Mouse (Mus musculus): ENCODE data around the gene Stat3. TPM values are rescaled to one million over a fixed set of nuclear protein-coding genes. Genes with fewer than 3 reads are reported as not detected.

The Stat3 gene
- polyA plus RNA-seq, 1 experiment: 57.2 TPM

GRCm38 (mm10) chr11:100891256-100892123 is 47.9 kb downstream of the Stat3 start:
- Histone ChIP-seq H3K4me3 (ENCODE audit: insufficient read depth, low read depth, low read length) (no peak overlapping the region), H3K4me1 (ENCODE audit: control insufficient read depth, insufficient read depth, low read length) (no peaks in the 10 kb centered on the region; the same call in 1 of the 2 replicates), H3K27me3 (replicated peaks; ENCODE audit: control insufficient read depth, insufficient read depth, low read length) (no peaks in the 10 kb centered on the region), H3K27ac (ENCODE audit: insufficient read depth, low read depth, low read length) (no peak overlapping the region), H3K36me3 (ENCODE audit: control insufficient read depth, insufficient read depth, low read length) (no peaks in the 10 kb centered on the region; the same call in 1 of the 2 replicates)
- 76% methylated on average over 15 of the region's 15 CpGs for WGBS
- no peak for DNase-seq
- no peak for TF ChIP-seq POLR2A (IDR thresholded peaks at IDR 0.05; ENCODE audit: low read depth, low read length)
- no peak for TF ChIP-seq CTCF (conservative IDR thresholded peaks at IDR 0.05; ENCODE audit: insufficient read depth, insufficient read length, low read depth, low read length)

GRCm38 (mm10) chr11:100890481-100890880 is 48.9 kb downstream of the Stat3 start:
- no peak for TF ChIP-seq POLR2A (IDR thresholded peaks at IDR 0.05; ENCODE audit: low read depth, low read length)
- no peak for DNase-seq
- Histone ChIP-seq H3K4me1 (ENCODE audit: control insufficient read depth, insufficient read depth, low read length) (no peaks in the 10 kb centered on the region; the same call in 1 of the 2 replicates), H3K36me3 (ENCODE audit: control insufficient read depth, insufficient read depth, low read length) (no peaks in the 10 kb centered on the region; the same call in 1 of the 2 replicates), H3K4me3 (ENCODE audit: insufficient read depth, low read depth, low read length) (no peak overlapping the region), H3K27me3 (replicated peaks; ENCODE audit: control insufficient read depth, insufficient read depth, low read length) (no peaks in the 10 kb centered on the region), H3K27ac (ENCODE audit: insufficient read depth, low read depth, low read length) (no peak overlapping the region)
- WGBS: 85% methylated on average over 6 of the region's 6 CpGs

DNA sequence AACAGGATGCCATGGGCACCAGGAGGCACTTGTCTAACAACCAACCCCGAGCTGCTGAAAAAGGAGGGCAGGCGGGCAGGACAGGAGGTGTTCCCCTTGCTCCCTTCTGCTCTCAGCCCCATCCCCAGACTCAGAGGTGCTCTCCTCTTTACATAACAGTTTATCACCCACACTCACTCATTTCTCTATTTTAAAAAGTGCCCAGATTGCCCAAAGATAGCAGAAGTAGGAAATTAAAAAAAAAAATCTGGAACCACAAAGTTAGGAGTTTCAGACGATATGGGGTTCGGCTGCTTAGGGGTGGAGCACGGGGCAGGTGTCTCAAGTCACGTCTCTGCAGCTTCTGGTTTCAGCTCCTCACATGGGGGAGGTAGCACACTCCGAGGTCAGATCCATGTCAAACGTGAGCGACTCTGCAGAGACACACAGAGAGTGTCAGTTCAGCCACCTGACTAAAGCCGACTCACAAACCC is 51.0 kb downstream of the Stat3 start:
- no peaks in the 10 kb centered on the region for H3K27me3 ChIP-seq (replicated peaks; ENCODE audit: control insufficient read depth, insufficient read depth, low read length)
- H3K27ac ChIP-seq (ENCODE audit: insufficient read depth, low read depth, low read length): no peak overlapping the region
- WGBS: 58% methylated on average over 10 of the region's 10 CpGs
- no peaks in the 10 kb centered on the region; the same call in 1 of the 2 replicates for H3K36me3 ChIP-seq (ENCODE audit: control insufficient read depth, insufficient read depth, low read length)
- DNase-seq: no peak
- H3K4me1 ChIP-seq (ENCODE audit: control insufficient read depth, insufficient read depth, low read length): no peaks in the 10 kb centered on the region
- no peak for TF ChIP-seq POLR2A (IDR thresholded peaks at IDR 0.05; ENCODE audit: low read depth, low read length)
- no peak for TF ChIP-seq CTCF (conservative IDR thresholded peaks at IDR 0.05; ENCODE audit: insufficient read depth, insufficient read length, low read depth, low read length)
- H3K4me3 ChIP-seq (ENCODE audit: insufficient read depth, low read depth, low read length): no peak overlapping the region

GRCm38 (mm10) chr11:100887764-100888163 is 51.6 kb downstream of the Stat3 start:
- 86% methylated on average over 3 of the region's 3 CpGs for WGBS
- Histone ChIP-seq H3K4me3 (ENCODE audit: insufficient read depth, low read depth, low read length) (no peak overlapping the region), H3K36me3 (ENCODE audit: control insufficient read depth, insufficient read depth, low read length) (no peaks in the 10 kb centered on the region; the same call in 1 of the 2 replicates), H3K27me3 (replicated peaks; ENCODE audit: control insufficient read depth, insufficient read depth, low read length) (no peaks in the 10 kb centered on the region), H3K4me1 (ENCODE audit: control insufficient read depth, insufficient read depth, low read length) (no peaks in the 10 kb centered on the region), H3K27ac (ENCODE audit: insufficient read depth, low read depth, low read length) (no peak overlapping the region)
- TF ChIP-seq POLR2A (IDR thresholded peaks at IDR 0.05; ENCODE audit: low read depth, low read length) (no peak), CTCF (conservative IDR thresholded peaks at IDR 0.05; ENCODE audit: insufficient read depth, insufficient read length, low read depth, low read length) (no peak)
- DNase-seq: no peak

DNA sequence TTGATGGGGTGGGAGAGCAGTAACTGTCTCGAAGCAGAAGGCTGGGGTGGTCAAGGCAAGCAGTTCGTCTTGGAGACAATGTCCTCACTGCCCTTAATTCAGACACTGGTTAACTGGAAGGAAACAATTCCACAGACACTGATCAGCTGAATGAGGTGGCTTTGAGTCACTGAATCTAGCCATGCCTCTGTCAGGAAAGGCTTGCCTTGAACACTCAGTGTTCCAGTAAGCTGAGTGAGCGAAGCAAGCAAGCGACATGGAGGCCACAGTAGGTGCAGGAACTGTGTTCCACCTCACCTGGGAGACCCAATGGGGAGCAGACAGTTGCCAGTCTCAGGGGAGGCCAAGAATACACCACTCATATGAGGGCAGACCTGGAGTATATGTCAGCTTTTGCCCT is 52.1 kb downstream of the Stat3 start:
- no peak overlapping the region for H3K27ac ChIP-seq (ENCODE audit: insufficient read depth, low read depth, low read length)
- no peak for DNase-seq
- H3K4me3 ChIP-seq (ENCODE audit: insufficient read depth, low read depth, low read length): no peak overlapping the region
- no peaks in the 10 kb centered on the region for H3K27me3 ChIP-seq (replicated peaks; ENCODE audit: control insufficient read depth, insufficient read depth, low read length)
- H3K4me1 ChIP-seq (ENCODE audit: control insufficient read depth, insufficient read depth, low read length): no peaks in the 10 kb centered on the region
- 89% methylated on average over 4 of the region's 4 CpGs for WGBS
- TF ChIP-seq POLR2A (IDR thresholded peaks at IDR 0.05; ENCODE audit: low read depth, low read length): no peak
- no peak for TF ChIP-seq CTCF (conservative IDR thresholded peaks at IDR 0.05; ENCODE audit: insufficient read depth, insufficient read length, low read depth, low read length)
- no peaks in the 10 kb centered on the region; the same call in 1 of the 2 replicates for H3K36me3 ChIP-seq (ENCODE audit: control insufficient read depth, insufficient read depth, low read length)

GRCm38 (mm10) chr11:100886188-100886740 is 53.1 kb downstream of the Stat3 start:
- Histone ChIP-seq H3K4me3 (ENCODE audit: insufficient read depth, low read depth, low read length) (no peak overlapping the region), H3K27me3 (replicated peaks; ENCODE audit: control insufficient read depth, insufficient read depth, low read length) (no peaks in the 10 kb centered on the region), H3K4me1 (ENCODE audit: control insufficient read depth, insufficient read depth, low read length) (no peaks in the 10 kb centered on the region), H3K27ac (ENCODE audit: insufficient read depth, low read depth, low read length) (no peak overlapping the region), H3K36me3 (ENCODE audit: control insufficient read depth, insufficient read depth, low read length) (no peaks in the 10 kb centered on the region; the same call in 1 of the 2 replicates)
- TF ChIP-seq POLR2A (IDR thresholded peaks at IDR 0.05; ENCODE audit: low read depth, low read length) (no peak), CTCF (conservative IDR thresholded peaks at IDR 0.05; ENCODE audit: insufficient read depth, insufficient read length, low read depth, low read length) (no peak)
- WGBS: 69% methylated on average over 8 of the region's 8 CpGs
- no peak for DNase-seq

DNA sequence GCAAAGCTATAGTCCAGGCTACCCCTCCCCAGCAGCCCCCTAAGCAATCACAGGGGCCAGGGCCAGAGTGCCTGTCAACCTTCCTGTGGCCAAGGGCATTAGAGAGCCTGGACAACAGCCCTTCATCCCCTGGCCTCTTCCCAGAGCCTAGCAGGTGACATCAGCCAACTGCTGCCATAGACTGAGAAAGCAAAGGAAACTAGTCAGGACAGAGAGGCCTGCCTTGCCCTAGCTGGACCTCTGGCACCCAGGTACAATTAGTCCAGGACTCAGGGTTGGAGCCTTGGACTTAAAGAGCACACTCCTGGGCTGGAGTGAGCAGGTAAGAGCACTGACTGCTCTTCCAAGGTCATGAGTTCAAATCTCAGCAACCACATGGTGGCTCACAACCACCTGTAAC is 53.9 kb downstream of the Stat3 start:
- Histone ChIP-seq H3K4me3 (ENCODE audit: insufficient read depth, low read depth, low read length) (no peak overlapping the region), H3K36me3 (ENCODE audit: control insufficient read depth, insufficient read depth, low read length) (no peaks in the 10 kb centered on the region; the same call in 1 of the 2 replicates), H3K4me1 (ENCODE audit: control insufficient read depth, insufficient read depth, low read length) (no peaks in the 10 kb centered on the region), H3K27me3 (replicated peaks; ENCODE audit: control insufficient read depth, insufficient read depth, low read length) (no peaks in the 10 kb centered on the region), H3K27ac (ENCODE audit: insufficient read depth, low read depth, low read length) (no peak overlapping the region)
- no peak for DNase-seq
- no peak for TF ChIP-seq POLR2A (IDR thresholded peaks at IDR 0.05; ENCODE audit: low read depth, low read length)
- TF ChIP-seq CTCF (conservative IDR thresholded peaks at IDR 0.05; ENCODE audit: insufficient read depth, insufficient read length, low read depth, low read length): no peak

All from kidney, adult 2 months (tissue).